Mouse (Mus musculus) T-helper 2 cell (primary cell): ENCODE results near the gene Serpinb6c.
"Not testable (repeated sequence)": the region's sequence is repeated elsewhere in the genome, so short reads cannot be mapped to it uniquely, and the experiment has no call there.

Experiments
- in situ Hi-C: fragments of 300-600 bp; cut with MboI, MseI; formaldehyde crosslinking; loops from one replicate; pipeline ENCODE4 v1.15.1; 2025; ENCODE audit warnings: high pct_unique_total_duplicates

The Serpinb6c gene

DNA sequence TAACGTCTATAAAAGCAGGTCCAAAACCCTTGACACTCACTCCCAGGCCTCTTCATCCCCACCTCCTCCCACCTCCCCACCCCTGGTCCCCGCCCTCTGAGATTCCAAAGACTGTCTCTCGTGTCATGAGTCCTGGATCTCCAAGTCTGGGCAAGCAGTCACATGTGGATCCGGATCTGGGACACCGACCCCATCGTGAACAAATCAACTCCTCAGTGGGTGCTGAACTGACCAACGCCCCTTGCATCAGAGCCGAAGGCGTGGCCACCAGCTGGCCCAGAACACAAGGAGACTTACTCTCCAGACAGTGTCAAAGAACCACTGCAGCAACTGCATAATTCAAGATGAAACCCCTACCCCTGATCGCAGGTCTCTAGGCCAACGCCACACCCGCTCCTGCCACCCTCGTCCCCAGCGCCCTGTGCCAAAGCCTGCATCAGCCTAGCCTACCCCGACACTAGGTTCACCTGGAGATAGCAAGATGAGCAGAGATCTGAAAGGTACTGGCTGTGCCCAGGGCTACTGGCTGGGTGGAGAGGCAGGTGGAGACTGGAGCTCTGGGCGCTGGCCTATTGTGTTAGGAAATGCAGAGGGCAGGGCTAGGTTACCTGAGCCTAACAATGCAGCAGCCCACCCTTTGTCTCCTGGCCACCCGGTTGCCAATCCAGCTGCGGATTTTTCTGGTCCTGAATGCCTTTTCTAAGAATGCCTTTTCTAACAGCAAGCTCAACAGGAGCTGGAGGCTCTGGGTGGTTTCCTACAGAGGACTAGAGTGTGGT, at the start of gene Serpinb6c:
Serpinb6c (minus strand) TSS at position 533 of the 779 bp plus-strand sequence.
- in situ Hi-C loops, result loop anchor here (10.0 kb wide), 2 partner anchors 469 to 1051 kb away; partner anchors contain the start of gene Serpinb1a

DNA sequence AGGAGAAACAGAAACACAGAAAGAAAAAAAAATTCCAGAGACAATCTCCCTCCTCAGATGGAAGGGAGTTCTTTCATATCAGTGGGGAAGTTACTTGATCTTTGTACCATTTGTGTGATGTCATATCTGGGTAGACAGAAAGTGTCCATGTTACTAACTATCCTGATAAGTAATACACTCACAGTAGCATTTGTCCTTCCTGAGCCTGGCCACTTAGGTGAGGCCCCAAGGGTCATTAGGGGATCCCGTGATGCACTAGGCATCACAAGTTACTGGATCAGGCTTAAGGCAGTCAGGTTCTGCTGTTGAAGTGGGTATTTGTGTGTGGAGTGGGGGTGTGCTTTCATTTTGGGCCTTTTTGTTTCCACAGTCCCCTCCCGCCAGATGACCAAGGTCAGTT, 47.4 kb upstream of the Serpinb6c start:
- in situ Hi-C loops, result loop anchor here (5.0 to 10.0 kb wide), 2 partner anchors 44 to 202 kb away; no protein-coding TSS in a partner anchor

DNA sequence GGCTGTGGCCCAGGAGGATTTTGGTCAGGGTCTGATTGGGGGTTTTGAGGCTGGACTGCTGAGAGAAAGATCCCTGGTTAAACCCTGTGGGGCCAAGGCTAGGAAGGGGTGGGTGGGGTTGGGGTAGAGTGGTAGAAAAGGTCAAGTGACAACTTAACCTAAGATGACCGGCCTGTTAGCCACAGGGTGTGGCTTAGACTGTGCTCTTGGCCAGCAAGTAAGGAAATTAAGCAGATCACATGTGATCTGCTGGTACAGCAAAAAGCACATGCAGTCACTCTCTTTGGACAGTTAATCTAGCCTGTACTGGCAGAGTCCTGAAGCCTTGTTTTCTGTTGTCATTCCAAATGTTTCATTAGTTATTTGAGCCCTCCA, 46.6 kb upstream of the Serpinb6c start:
- in situ Hi-C loops, result loop anchor here (5.0 to 10.0 kb wide), 2 partner anchors 45 to 203 kb away; no protein-coding TSS in a partner anchor

DNA sequence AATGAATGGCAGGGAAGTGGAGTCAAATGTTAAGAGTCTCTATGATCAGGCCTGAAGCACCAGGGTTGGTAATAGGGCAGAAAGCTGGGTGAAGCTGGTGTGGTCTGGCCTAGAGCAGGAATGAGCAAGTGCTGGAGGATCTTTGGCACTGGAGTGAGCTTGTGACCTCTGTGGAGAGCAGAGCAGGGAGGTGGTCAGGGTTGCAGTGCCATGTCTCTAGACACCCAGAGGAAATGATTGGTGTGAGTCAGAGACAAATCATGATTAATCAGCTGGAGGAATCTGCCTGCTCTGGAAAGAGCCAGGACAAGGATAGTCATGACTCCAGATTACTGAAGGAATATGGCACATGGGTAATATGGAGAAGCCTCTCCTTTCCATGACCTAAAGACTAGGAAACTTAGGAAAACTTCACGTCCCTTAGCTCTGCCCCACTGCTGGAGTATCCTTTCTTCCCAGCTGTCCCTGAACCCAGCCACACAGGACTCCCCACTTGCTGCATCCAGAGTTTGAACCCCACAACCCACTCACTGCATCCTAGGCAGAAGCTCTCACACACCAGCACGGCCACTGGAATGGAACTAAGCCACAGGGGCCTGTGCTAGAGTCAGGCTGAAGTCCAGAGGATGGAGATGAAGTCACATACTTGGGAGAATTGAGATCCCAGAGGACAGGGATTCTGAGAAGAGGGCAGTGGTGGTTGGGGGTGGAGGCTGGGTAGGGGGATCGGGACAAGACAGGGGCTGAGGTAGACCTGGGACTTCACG, 46.0 kb upstream of the Serpinb6c start:
- in situ Hi-C loops, result loop anchor here (5.0 to 10.0 kb wide), 2 partner anchors 46 to 203 kb away; no protein-coding TSS in a partner anchor

DNA sequence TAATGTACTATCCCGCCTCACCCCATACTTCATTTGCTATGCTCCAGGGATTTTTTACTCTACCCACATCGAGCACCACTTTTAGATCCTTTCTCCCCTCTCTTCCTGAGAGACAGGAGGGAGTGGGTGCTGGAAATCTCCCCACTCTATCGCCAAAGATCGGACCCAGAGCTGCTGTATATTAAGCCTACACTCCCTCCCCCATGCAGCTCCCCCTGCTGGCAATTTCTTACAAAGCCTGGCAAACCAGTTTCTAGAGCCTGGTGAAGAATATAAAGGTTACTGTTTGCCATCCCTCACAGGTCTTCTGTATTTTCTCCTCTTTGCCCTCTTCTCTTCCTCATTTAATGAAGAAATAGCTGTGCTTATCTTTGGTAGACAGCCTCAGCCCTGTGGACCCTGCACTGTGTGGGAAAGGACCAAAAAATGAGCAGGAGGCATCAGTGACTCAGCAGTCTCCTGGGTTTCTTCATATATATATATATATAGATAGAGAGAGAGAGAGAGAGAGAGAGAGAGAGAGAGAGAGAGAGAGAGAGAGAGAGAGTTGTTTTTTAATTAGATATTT, 36.8 kb upstream of the Serpinb6c start:
- in situ Hi-C loops, result no loop called here

DNA sequence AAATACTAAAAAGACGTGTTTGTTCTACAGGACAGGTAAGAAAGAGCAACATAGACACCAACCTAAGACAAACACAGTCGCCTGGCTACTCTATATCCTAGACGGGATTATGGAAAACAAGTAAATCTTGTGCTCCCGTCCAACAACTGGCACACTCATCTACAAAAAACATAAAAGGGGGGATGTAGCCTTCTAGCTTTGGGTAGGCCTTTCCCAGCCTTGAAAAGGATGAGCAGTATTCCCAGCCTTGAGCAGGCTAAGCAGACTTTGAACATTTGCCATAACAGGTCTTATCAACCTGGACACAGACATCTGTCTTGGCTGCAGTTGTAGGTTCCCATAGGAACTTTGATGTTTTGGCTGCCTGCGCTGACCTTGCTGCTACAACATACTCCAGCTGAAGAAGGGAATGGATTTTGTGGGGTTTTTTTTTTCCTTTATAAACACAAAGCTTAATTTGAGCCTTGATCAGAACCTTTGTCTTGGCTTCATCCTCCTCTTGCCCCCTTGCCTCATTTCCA, 35.8 kb upstream of the Serpinb6c start:
- in situ Hi-C loops, result no loop called here

DNA sequence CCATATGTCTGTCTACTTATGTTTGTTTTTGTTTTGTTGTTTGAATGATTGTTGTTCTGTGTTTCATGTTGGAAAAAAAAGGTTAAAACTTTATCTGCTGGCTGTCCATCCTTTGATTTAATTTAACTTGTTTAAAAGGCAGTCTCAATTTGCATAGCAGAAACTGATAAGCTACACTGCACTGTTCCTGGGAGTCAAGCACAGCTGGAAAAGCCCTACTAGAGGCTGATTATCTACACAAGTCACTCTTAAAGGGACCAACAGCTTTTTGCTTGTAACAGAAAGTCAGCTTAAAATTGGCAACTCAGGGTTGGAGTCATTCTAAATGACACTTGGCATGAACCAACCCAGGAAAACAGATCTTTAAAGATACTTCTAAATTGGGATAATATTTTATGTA, 32.1 kb upstream of the Serpinb6c start:
- in situ Hi-C loops, result not testable (repeated sequence)

DNA sequence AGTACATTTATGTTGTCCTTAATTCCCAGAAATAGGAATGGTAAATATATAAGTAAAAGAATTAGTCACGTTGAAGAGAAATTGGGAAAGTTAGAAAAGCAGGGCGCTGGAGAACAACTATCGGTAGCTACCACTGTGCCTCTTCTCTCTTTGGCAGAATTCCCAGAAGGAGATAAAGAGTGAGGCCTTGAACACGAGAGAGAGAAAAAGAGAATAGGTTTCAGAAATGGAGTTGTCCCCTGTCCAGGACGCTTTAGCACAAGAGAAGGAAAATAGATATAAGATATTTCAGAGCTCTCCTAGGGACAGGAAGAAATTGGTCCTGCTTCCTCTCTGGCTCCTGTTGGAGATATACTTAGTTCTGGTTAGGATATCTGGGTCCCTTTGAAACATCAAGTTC, 31.6 kb upstream of the Serpinb6c start:
- in situ Hi-C loops, result no loop called here

DNA sequence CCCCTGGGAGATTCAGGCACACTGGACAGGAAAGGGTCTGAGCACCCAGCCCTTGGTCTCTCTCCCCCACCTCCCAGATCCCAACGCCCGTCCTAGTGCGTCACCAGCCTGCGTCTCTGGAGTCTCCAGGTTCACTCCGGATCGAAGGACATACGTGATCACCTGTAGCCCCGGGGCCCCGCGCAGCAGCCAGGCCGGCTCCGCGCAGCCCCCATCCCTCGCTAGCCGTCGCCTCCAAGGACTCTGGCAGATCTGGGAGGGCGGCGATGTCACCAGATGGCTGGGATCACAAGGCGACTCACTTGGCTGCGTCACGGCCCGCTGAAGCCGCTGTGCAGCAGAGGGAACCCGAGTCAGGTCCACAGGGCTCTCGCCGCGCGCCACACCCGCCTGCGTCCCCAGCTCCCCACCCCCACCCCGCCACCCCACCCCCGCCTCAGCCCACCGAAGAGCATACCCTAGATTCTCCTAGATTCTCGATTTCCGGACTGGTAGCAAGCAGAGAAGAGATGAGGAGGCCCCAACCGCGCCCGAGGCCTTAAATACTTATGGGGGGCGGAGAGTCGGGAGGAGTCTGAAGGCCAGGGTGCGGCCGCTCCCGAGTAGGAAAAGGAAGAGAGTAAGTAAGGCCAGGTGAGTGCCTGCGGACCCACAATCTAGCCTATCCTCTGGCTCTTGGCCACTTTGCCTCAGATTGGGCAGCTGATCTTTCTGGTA, 30.1 kb upstream of the Serpinb6c start:
- in situ Hi-C loops, result no loop called here

DNA sequence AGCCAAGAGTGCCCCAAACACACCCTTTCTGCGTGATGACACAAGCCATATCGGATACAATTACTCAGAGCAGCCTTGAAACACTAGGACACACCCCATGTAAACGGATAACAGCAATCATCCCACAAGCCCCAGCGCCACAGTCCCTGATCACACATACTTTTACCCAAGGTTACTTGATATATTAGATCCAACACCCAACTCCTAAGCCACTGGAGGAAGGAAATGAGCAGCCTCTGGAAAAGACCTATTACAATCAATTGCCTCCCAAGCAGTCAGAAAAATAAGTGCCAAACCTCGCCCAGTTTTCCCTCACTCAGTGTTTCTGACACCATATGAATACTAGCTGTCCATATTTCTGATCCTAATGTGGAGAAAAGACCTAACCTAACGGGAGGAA, 29.2 kb upstream of the Serpinb6c start:
- in situ Hi-C loops, result no loop called here

DNA sequence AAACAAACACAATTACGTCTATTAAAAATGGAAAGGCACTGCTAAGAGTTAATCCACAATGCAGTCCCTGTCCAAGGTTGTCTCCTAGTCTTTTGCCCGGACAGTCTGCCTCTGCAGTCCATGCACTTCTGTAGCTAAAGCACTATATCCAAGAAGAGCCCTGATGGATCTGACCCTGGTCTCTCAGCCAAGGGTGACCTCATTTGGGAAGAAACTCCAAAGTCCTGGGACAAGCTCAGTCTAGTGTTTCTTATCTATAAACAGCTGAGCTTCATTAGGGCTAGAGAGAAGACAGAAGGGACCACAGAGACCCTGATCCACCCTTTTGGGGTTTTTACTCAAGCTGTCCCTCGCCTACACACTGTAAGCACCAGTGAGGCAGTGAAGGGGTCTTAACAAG, 25.4 kb upstream of the Serpinb6c start:
- in situ Hi-C loops, result no loop called here

DNA sequence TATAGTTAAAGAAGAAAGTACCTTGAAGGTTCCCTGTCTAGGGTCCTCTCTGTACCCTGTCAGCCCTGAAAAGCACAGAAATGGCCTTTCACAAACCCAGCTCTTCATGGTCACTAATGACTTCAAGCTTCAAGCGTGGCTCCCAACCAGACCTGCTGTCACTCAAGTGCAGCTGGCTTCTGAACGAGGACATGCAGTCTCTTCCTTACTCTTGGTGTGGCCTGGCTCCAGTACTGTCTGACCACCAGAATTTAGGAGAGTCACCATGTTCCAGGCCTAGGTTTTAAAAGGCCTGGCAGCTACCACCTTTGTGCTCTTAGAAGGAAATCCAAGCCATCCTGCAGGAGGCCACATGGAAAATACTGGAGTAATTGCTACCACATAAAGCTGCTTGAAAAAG, 24.8 kb upstream of the Serpinb6c start:
- in situ Hi-C loops, result no loop called here

DNA sequence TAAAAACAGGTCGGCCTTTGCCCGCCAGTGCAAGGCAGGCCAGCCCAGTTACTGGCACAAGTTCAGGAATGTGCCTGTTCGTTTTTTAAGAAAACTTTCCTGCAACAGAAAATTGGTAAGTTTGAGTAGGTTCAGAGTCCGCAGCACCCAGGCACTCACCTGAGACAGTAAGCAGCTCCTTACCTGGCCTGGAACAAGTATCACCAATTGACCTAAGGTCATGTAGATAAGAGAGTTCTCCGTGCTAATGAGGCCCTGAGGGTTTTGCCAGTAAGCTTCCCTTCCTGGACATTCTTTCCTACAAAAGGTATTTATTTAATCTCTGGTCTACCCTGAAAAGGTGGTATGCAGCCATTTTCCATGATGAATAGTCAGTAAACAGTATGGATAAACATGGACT, 16.2 kb upstream of the Serpinb6c start:
- in situ Hi-C loops, result no loop called here

DNA sequence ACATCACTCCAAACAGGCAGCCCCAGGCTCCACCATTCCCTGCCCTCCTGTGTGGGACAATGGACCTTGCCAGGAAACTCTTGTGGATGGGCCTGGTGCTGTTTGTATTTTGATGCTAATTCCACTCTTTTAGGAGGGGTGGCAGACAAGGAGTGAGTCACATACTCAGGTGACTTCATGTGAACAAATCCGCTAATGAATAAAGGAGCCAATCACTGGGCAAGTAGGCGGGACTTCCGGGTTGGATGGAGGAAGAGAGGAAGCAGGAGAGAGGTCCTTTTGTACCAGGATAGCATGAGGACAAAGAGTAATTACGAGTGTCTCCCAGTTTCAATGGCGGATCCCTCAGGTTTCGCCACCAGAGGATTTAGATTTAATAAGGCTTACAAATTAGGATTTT, 15.5 kb upstream of the Serpinb6c start:
- in situ Hi-C loops, result no loop called here

DNA sequence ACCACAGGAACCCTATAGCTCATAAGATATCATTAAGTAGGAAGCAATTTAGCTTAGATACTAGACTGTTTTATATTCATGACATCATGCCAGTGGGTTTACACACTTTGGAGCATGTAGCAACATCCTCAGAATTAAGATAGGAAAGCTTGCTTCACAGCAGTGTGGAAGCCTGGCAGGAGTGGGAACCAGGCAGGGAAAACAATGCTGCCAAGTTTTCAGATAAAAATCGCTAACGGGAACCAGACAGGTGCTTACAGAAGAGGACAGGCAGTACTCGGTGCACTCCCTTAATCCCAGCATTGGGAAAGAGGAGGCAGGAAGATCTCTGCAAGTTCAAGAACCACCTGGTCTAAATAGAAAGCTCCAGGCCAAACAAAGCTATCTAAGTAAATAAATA, 1.3 kb upstream of the Serpinb6c start:
- in situ Hi-C loops, result loop anchor here (10.0 kb wide), 2 partner anchors 468 to 1052 kb away; partner anchors contain the start of gene Serpinb1a

DNA sequence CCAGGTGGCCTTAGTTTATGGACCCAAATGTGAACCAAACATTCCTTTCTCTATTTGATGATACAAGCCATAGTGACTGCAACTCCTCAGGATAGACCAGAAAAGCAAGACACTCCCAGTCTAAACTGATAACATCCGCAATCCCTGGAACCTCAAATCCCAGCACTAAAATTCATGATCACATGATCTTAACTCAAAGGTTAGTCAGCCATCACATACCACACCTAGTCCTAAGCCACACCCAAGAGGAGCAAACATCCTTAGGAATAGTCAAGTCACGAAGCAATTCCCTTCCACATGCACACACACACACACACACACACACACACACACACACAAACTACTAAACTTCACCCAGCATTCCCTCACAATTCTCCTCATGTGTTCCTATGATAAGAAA, 2.2 kb downstream of the Serpinb6c start:
- in situ Hi-C loops, result loop anchor here (10.0 kb wide), 2 partner anchors 472 to 1048 kb away; partner anchors contain the start of gene Serpinb1a

DNA sequence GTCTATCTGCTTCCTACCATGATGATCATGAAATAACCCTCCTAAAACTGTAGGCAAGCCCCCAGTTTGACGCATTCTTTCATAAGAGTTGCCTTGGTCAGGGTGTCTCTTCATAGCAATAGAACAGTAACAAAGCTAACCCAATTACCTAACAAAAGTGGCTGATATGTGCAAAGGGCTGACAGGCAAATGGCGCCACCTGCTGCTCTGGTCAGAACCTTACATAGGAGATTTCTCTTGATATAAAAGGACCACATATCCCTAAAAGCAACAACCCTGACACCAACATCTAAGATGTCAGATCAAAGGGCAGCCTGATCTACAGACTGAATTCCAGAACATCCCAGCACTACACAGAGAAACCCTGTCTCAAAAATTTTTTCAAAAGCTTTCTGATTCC, 11.3 kb downstream of the Serpinb6c start:
- in situ Hi-C loops, result no loop called here

DNA sequence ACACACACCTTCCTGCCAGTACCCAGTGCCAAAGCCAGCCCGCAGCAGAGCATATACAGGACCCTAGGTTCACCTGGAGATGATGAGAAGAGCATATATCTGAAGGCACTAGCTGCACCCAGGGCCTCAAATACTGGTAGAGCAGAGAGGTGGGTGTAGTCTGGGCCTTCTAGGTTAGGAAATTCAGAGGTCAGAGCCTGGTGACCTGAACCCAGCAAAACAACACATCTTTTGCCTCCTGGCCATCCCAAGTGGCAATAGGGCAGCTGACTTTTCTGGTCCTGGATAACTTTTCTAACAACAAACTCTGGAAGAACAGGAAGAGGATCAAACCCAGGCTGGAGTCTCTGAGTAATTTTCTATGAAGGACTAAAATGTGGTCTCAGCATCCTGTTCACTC, 62.2 kb downstream of the Serpinb6c start, which contains the start of gene Serpinb6e:
Serpinb6e (minus strand) TSS at position 101 of the 400 bp plus-strand sequence.
- in situ Hi-C loops, result no loop called here

DNA sequence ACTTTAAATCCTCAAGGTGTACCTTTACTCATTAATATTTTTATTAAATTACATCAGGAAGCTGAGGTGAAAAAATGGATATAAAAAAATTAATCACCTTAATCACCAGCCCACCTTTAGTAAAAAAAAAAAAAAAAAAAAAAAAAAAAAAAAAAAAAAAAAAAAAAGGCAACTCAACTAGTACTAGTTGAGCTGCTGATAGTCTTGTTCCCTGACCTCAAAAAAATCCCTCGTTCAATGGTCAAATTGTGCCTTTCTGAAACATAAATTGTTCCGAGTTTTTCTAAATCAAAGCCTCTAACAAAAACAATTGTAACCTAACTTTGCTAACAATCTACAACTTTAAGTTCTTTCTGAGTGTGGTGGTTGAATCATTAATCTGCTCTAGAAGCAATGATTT, 74.8 kb downstream of the Serpinb6c start:
- in situ Hi-C loops, result no loop called here
